Mouse (Mus musculus) hindbrain, embryonic 15.5 days (tissue): Measurements from ENCODE around the gene N4bp3. TPM values are rescaled to one million over a fixed set of nuclear protein-coding genes. Genes with fewer than 3 reads are reported as not detected.

Experiments used
- ATAC-seq: fragments of 200-750 bp; cut with Nextera tagmentation; 2 replicates; pipeline ENCODE4 v1.8.0; 2017; ENCODE audit warnings: low read depth, moderate number of reproducible peaks, moderate TSS enrichment; ENCODE audit not compliant: low FRiP score
- H3K27ac ChIP-seq: fragments of 300-500 bp; sonication (generic); replicated peaks from 2 replicates; pipeline ENCODE4 v1.5.1; 2015; ENCODE audit warnings: mild to moderate bottlenecking, inconsistent platforms
- H3K27me3 ChIP-seq: fragments of 300-500 bp; sonication (generic); 2 replicates; pipeline ENCODE4 v1.6.1; 2015; ENCODE audit warnings: control low read depth, inconsistent platforms
- H3K36me3 ChIP-seq: fragments of 300-500 bp; sonication (generic); 2 replicates; pipeline ENCODE4 v1.6.1; 2015; ENCODE audit warnings: control low read depth, inconsistent platforms
- H3K4me1 ChIP-seq: fragments of 300-500 bp; sonication (generic); replicated peaks from 2 replicates; pipeline ENCODE4 v1.6.1; 2015; ENCODE audit warnings: control low read depth, inconsistent platforms
- H3K4me2 ChIP-seq: fragments of 300-500 bp; sonication (generic); 2 replicates; pipeline ENCODE4 v1.6.1; 2015; ENCODE audit warnings: moderate library complexity, mild to moderate bottlenecking, inconsistent platforms
- H3K4me3 ChIP-seq: fragments of 300-500 bp; sonication (generic); 2 replicates; pipeline ENCODE4 v1.5.1; 2015; ENCODE audit warnings: mild to moderate bottlenecking, inconsistent platforms
- H3K9ac ChIP-seq: fragments of 300-500 bp; sonication (generic); 2 replicates; pipeline ENCODE4 v1.6.1; 2015; ENCODE audit warnings: inconsistent platforms
- H3K9me3 ChIP-seq: fragments of 300-500 bp; sonication (generic); 2 replicates; pipeline ENCODE4 v1.6.1; 2016; ENCODE audit warnings: control low read depth, inconsistent platforms
- WGBS: fragments of 180-500 bp; shearing (Covaris S2); methylation state at CpG from one replicate; pipeline ENCODE4 v1.1.7; 2015; 5-methylcytosine and 5-hydroxymethylcytosine counted together
- polyA plus RNA-seq: library from polyadenylated mRNA; unstranded; fragments of >200 nt; fragmentation: Nextera tagmentation; extraction: Ambion mirVana; gene quantifications from 2 replicates; pipeline ENCODE4 v1.2.1, GENCODE M21; 2015

N4bp3 gene
- polyA plus RNA-seq, 1 experiment from 2014 or later, result 29.8 TPM

GRCm38 (mm10) chr11:51649889-51650199, 798 bp downstream of the N4bp3 start:
- no peak for ATAC-seq
- no peaks in the 10 kb centered on the region for H3K36me3 ChIP-seq
- 5% methylated on average over 7 of the region's 7 CpGs for WGBS
- H3K9me3 ChIP-seq, result no peaks in the 10 kb centered on the region
- peak overlapping the region; percentile 72 for H3K9ac ChIP-seq
- peak overlapping the region; percentile 97 for H3K4me2 ChIP-seq
- peaks cover 7% of the 10 kb centered on the region; the same call in 1 of the 2 replicates for H3K27me3 ChIP-seq
- H3K4me3 ChIP-seq, result peak overlapping the region; percentile 66
- H3K27ac ChIP-seq, result no peak overlapping the region
- peaks cover 35% of the 10 kb centered on the region for H3K4me1 ChIP-seq

- peaks cover 7% of the 10 kb centered on the region; the same call in 1 of the 2 replicates for H3K27me3 ChIP-seq
- H3K9ac ChIP-seq, result peak overlapping the region; percentile 72
- no peaks in the 10 kb centered on the region for H3K9me3 ChIP-seq
- 23% methylated on average over 11 of the region's 11 CpGs for WGBS
- H3K4me1 ChIP-seq, result peaks cover 36% of the 10 kb centered on the region
- H3K4me3 ChIP-seq, result peak overlapping the region; percentile 66
- H3K36me3 ChIP-seq, result 0 out of 2 replicates have a peak, but pooled peaks cover 2% of the 10 kb centered on the region
- no peak overlapping the region for H3K27ac ChIP-seq
- ATAC-seq, result no peak
- H3K4me2 ChIP-seq, result peak overlapping the region; percentile 97
These were observed 1.3 kb downstream of the N4bp3 start for GRCm38 (mm10) chr11:51649111-51649888.

- Histone ChIP-seq H3K9ac (no peak overlapping the region), H3K4me3 (no peak overlapping the region)
- ATAC-seq, result no peak
These were observed 2.1 kb downstream of the N4bp3 start for GRCm38 (mm10) chr11:51648566-51648965.

GRCm38 (mm10) chr11:51646751-51647667, 3.6 kb downstream of the N4bp3 start:
- ATAC-seq, result no peak
- 69% methylated on average over 15 of the region's 15 CpGs for WGBS
- peaks cover 42% of the 10 kb centered on the region for H3K4me1 ChIP-seq

More at GRCm38 (mm10) chr11:51648566-51648965, 2.1 kb downstream of the N4bp3 start:
- Histone ChIP-seq H3K9me3 (no peaks in the 10 kb centered on the region), H3K4me2 (peak overlapping the region; percentile 97), H3K27ac (no peak overlapping the region), H3K36me3 (0 out of 2 replicates have a peak, but pooled peaks cover 3% of the 10 kb centered on the region), H3K4me1 (peaks cover 42% of the 10 kb centered on the region), H3K27me3 (peaks cover 7% of the 10 kb centered on the region; the same call in 1 of the 2 replicates)
- 4% methylated on average over 3 of the region's 3 CpGs for WGBS

GRCm38 (mm10) chr11:51646245-51646644, 4.4 kb downstream of the N4bp3 start:
- Histone ChIP-seq H3K9me3 (no peaks in the 10 kb centered on the region), H3K4me2 (no peak overlapping the region), H3K4me1 (peaks cover 42% of the 10 kb centered on the region), H3K4me3 (no peak overlapping the region), H3K27me3 (no peaks in the 10 kb centered on the region), H3K36me3 (0 out of 2 replicates have a peak, but pooled peaks cover 9% of the 10 kb centered on the region), H3K9ac (no peak overlapping the region), H3K27ac (no peak overlapping the region)
- 84% methylated on average over 7 of the region's 7 CpGs for WGBS
- no peak for ATAC-seq

More at GRCm38 (mm10) chr11:51646751-51647667, 3.6 kb downstream of the N4bp3 start:
- Histone ChIP-seq H3K36me3 (0 out of 2 replicates have a peak, but pooled peaks cover 9% of the 10 kb centered on the region), H3K4me3 (no peak overlapping the region), H3K4me2 (0 out of 2 replicates have a peak overlapping the region, but pooled peaks have one; percentile 6), H3K27ac (peak overlapping the region; percentile 7), H3K27me3 (peaks cover 3% of the 10 kb centered on the region; the same call in 1 of the 2 replicates), H3K9ac (no peak overlapping the region), H3K9me3 (no peaks in the 10 kb centered on the region)

- H3K27ac ChIP-seq, result no peak overlapping the region
- ATAC-seq, result no peak; the same call in 1 of the 2 replicates
- no peak overlapping the region for H3K4me3 ChIP-seq
- H3K36me3 ChIP-seq, result 0 out of 2 replicates have a peak, but pooled peaks cover 9% of the 10 kb centered on the region
- H3K4me2 ChIP-seq, result no peak overlapping the region
- no peaks in the 10 kb centered on the region for H3K27me3 ChIP-seq
- no peak overlapping the region for H3K9ac ChIP-seq
- WGBS, result 71% methylated on average over 13 of the region's 13 CpGs
- no peaks in the 10 kb centered on the region for H3K9me3 ChIP-seq
- H3K4me1 ChIP-seq, result peaks cover 40% of the 10 kb centered on the region
These were observed 5.3 kb downstream of the N4bp3 start for GRCm38 (mm10) chr11:51645293-51645692.

- H3K4me2 ChIP-seq, result no peak overlapping the region
- 70% methylated on average over 16 of the region's 16 CpGs for WGBS
- H3K4me3 ChIP-seq, result no peak overlapping the region
- H3K36me3 ChIP-seq, result 0 out of 2 replicates have a peak, but pooled peaks cover 9% of the 10 kb centered on the region
- no peak for ATAC-seq
- H3K27ac ChIP-seq, result no peak overlapping the region; the same call in 1 of the 2 replicates
- no peaks in the 10 kb centered on the region for H3K9me3 ChIP-seq
- no peak overlapping the region for H3K9ac ChIP-seq
- H3K27me3 ChIP-seq, result no peaks in the 10 kb centered on the region
- peaks cover 29% of the 10 kb centered on the region for H3K4me1 ChIP-seq
These were observed 6.4 kb downstream of the N4bp3 start for GRCm38 (mm10) chr11:51644217-51644616.

- H3K9me3 ChIP-seq, result no peaks in the 10 kb centered on the region
- H3K9ac ChIP-seq, result no peak overlapping the region
- ATAC-seq, result no peak
- 0 out of 2 replicates have a peak overlapping the region, but pooled peaks have one; percentile 0 for H3K27ac ChIP-seq
- WGBS, result 51% methylated on average over 15 of the region's 15 CpGs
- no peaks in the 10 kb centered on the region for H3K27me3 ChIP-seq
- 0 out of 2 replicates have a peak, but pooled peaks cover 9% of the 10 kb centered on the region for H3K36me3 ChIP-seq
- no peak overlapping the region for H3K4me3 ChIP-seq
- H3K4me2 ChIP-seq, result 0 out of 2 replicates have a peak overlapping the region, but pooled peaks have one; percentile 9
- peaks cover 25% of the 10 kb centered on the region; the same call in 1 of the 2 replicates for H3K4me1 ChIP-seq
These were observed 6.9 kb downstream of the N4bp3 start for GRCm38 (mm10) chr11:51643761-51644160.

GRCm38 (mm10) chr11:51643202-51643601, 7.4 kb downstream of the N4bp3 start:
- WGBS, result 76% methylated on average over 9 of the region's 9 CpGs
- 0 out of 2 replicates have a peak overlapping the region, but pooled peaks have one; percentile 0 for H3K27ac ChIP-seq

GRCm38 (mm10) chr11:51640748-51641147, 9.9 kb downstream of the N4bp3 start:
- 87% methylated on average over 7 of the region's 7 CpGs for WGBS
- H3K9ac ChIP-seq, result no peak overlapping the region
- H3K27me3 ChIP-seq, result no peaks in the 10 kb centered on the region
- H3K4me2 ChIP-seq, result no peak overlapping the region
- ATAC-seq, result no peak
- H3K27ac ChIP-seq, result no peak overlapping the region
- 0 out of 2 replicates have a peak, but pooled peaks cover 9% of the 10 kb centered on the region for H3K36me3 ChIP-seq
- peaks cover 24% of the 10 kb centered on the region for H3K4me1 ChIP-seq
- H3K9me3 ChIP-seq, result no peaks in the 10 kb centered on the region
- no peak overlapping the region for H3K4me3 ChIP-seq

More at GRCm38 (mm10) chr11:51643202-51643601, 7.4 kb downstream of the N4bp3 start:
- no peak for ATAC-seq
- H3K27me3 ChIP-seq, result no peaks in the 10 kb centered on the region
- peaks cover 19% of the 10 kb centered on the region; the same call in 1 of the 2 replicates for H3K4me1 ChIP-seq
- H3K9me3 ChIP-seq, result no peaks in the 10 kb centered on the region
- no peak overlapping the region for H3K4me2 ChIP-seq
- H3K9ac ChIP-seq, result no peak overlapping the region
- 0 out of 2 replicates have a peak, but pooled peaks cover 9% of the 10 kb centered on the region for H3K36me3 ChIP-seq
- no peak overlapping the region for H3K4me3 ChIP-seq

- Histone ChIP-seq H3K4me2 (no peak overlapping the region), H3K36me3 (0 out of 2 replicates have a peak, but pooled peaks cover 5% of the 10 kb centered on the region), H3K27me3 (no peaks in the 10 kb centered on the region), H3K9ac (no peak overlapping the region), H3K9me3 (no peaks in the 10 kb centered on the region), H3K4me3 (no peak overlapping the region), H3K27ac (no peak overlapping the region), H3K4me1 (peaks cover 25% of the 10 kb centered on the region)
- 74% methylated on average over 5 of the region's 5 CpGs for WGBS
- ATAC-seq, result no peak
These were observed 12.1 kb downstream of the N4bp3 start for GRCm38 (mm10) chr11:51638497-51638896.
